Mouse (Mus musculus) adrenal gland (tissue): ENCODE results near the gene Rcan1.

ENCODE experiments used
- intact Hi-C: fragments of 180-260 bp; cut with DNase I; formaldehyde crosslinking; loops from one replicate; pipeline ENCODE4 v1.15.1; 2025

The Rcan1 gene

GRCm38 (mm10) chr16:92404141-92404540 is 66.5 kb downstream of the Rcan1 start:
- intact Hi-C loops: no loop called here

- intact Hi-C loops: no loop called here
Measured at GRCm38 (mm10) chr16:92403069-92403468, 67.6 kb downstream of the Rcan1 start.

GRCm38 (mm10) chr16:92402216-92402615 is 68.5 kb downstream of the Rcan1 start:
- intact Hi-C loops: no loop called here

- intact Hi-C loops: no loop called here
Measured at GRCm38 (mm10) chr16:92401206-92401605, 69.5 kb downstream of the Rcan1 start.

- intact Hi-C loops: no loop called here
Measured at GRCm38 (mm10) chr16:92399490-92400458, 70.9 kb downstream of the Rcan1 start.

GRCm38 (mm10) chr16:92398574-92399118 is 72.0 kb downstream of the Rcan1 start:
- intact Hi-C loops: no loop called here

- intact Hi-C loops: no loop called here
Measured at GRCm38 (mm10) chr16:92397745-92398573, 72.7 kb downstream of the Rcan1 start.

- intact Hi-C loops: no loop called here
Measured at GRCm38 (mm10) chr16:92393732-92394131, 76.9 kb downstream of the Rcan1 start.

GRCm38 (mm10) chr16:92387692-92388091 is 83.0 kb downstream of the Rcan1 start:
- intact Hi-C loops: no loop called here

- intact Hi-C loops: loop anchor here (2.0 kb wide), 1 partner anchor 72 kb away; no protein-coding TSS in a partner anchor
Measured at GRCm38 (mm10) chr16:92385062-92385461, 85.6 kb downstream of the Rcan1 start.

- intact Hi-C loops: loop anchor here (5.0 kb wide), 1 partner anchor 41 kb away; no protein-coding TSS in a partner anchor
Measured at GRCm38 (mm10) chr16:92383412-92383811, 87.3 kb downstream of the Rcan1 start.

- intact Hi-C loops: loop anchor here (5.0 kb wide), 1 partner anchor 40 kb away; no protein-coding TSS in a partner anchor
Measured at GRCm38 (mm10) chr16:92382508-92382907, 88.2 kb downstream of the Rcan1 start.

GRCm38 (mm10) chr16:92381092-92381491 is 89.6 kb downstream of the Rcan1 start:
- intact Hi-C loops: loop anchor here (5.0 kb wide), 1 partner anchor 39 kb away; no protein-coding TSS in a partner anchor

GRCm38 (mm10) chr16:92376976-92377375 is 93.7 kb downstream of the Rcan1 start:
- intact Hi-C loops: no loop called here

GRCm38 (mm10) chr16:92371623-92372022 is 99.0 kb downstream of the Rcan1 start:
- intact Hi-C loops: no loop called here

- intact Hi-C loops: no loop called here
Measured at GRCm38 (mm10) chr16:92369260-92369659, 101.4 kb downstream of the Rcan1 start.

GRCm38 (mm10) chr16:92365477-92365876 is 105.2 kb downstream of the Rcan1 start:
- intact Hi-C loops: no loop called here

GRCm38 (mm10) chr16:92360711-92361110 is 110.0 kb downstream of the Rcan1 start:
- intact Hi-C loops: no loop called here

GRCm38 (mm10) chr16:92359229-92359628 is 111.4 kb downstream of the Rcan1 start, which contains the start of gene Kcne1:
Gene Kcne1, minus strand, starts transcription at chr16:92359468.
- intact Hi-C loops: no loop called here

- intact Hi-C loops: no loop called here
Measured at GRCm38 (mm10) chr16:92358734-92359133, 111.9 kb downstream of the Rcan1 start.

GRCm38 (mm10) chr16:92357566-92357965 is 113.1 kb downstream of the Rcan1 start:
- intact Hi-C loops: no loop called here
